Mouse (Mus musculus) frontal cortex, postnatal 36 days (tissue): ENCODE results near the gene Astl.

Experiments
- DNase-seq, 2 experiments: peaks; one replicate each; pipeline ENCODE4 v3.0.0; 2022; ENCODE audit warnings: low spot score in 2 of 2

Gene Astl

DNA sequence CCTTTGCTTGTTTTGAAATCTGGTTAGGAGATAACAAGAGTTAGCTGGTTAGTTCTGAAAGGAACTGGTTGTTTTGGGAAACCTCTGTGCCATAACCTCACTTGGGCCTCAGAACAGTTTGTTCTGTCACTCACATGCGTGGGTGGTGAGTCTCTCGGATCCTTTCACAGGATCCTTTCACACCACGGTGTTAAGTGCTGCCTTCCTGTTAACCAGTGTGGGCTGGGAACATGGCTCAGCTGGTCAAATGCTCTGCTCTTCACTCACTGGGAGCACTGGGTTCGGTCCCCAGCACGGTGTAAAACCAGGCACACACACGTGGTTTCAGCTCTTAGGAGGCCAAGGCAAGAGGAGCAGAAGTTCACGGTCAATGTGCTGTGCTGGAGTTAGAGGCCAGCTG, 14.0 kb upstream of the Astl start:
- DNase-seq = no peak

DNA sequence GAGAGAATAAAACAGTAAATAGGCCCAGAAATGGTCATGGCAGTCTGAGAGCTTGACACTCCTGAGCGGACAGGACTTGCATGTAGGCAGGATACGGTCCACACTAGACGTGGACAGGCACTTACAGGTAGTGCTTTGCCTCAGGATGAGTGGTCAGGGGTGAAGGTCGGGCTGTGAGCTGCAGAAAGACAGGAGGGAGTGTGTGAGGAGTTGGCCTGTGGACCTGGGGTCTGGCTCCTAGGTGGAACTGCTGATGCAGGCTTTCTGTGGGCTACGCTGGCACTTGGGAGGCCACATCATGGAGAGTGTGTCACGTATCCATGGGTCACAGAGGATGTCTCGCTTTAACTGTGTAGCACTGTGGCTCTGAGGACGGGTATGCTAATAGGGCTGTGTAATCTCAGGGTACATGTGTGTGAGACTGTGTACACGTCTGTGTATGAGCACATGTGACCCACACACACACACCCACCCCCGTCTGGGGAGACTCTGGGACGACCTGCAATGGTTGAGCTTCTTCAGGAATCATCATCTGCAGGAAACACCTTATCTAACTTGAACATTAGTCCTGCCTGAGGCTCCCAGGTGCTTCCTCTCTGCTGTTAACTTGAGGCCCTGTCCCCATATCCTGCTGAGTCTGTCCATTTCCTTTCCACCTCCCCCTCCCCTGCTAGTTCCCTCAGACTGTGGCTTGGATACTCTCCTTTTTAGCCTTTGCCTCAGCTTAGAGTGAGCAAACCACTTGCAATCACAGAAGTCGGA, 10.2 kb upstream of the Astl start:
- no peak for DNase-seq

DNA sequence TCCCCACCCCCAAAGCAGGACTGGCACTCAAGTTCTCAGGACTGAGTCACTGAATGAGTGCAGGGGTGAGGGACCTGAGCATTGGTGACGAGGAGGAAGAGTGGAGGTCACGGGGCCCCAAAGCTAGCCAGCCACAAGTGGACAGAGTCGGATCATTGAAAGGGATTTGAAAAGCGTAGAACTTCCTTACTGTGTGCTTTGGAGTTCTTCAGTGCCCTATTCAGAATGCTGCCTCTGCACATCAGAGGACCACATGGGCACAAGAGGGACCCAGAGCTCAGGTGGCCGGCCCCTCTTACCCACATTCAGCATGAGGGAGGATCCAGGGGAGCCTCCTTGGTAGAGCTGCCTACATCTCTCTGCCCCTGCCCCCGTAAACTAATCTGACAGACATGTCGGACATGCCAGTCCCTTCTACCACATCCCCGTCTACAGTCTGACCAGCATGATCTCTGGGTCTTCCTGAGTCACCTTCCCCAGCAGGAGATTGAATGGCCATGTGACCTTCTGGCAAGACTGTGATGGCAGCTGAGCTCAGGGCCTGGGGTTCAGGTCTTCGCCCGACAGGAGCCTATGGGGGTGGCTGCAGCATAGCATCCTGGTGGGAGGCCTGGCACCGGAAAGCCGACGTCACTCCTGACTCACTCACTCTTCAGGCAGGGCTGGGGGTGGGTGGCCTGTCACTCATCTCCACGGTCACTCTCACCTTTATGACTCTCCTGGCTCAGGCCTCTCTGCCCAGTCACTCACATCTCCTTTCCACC, 5.5 kb upstream of the Astl start:
- DNase-seq = no peak

DNA sequence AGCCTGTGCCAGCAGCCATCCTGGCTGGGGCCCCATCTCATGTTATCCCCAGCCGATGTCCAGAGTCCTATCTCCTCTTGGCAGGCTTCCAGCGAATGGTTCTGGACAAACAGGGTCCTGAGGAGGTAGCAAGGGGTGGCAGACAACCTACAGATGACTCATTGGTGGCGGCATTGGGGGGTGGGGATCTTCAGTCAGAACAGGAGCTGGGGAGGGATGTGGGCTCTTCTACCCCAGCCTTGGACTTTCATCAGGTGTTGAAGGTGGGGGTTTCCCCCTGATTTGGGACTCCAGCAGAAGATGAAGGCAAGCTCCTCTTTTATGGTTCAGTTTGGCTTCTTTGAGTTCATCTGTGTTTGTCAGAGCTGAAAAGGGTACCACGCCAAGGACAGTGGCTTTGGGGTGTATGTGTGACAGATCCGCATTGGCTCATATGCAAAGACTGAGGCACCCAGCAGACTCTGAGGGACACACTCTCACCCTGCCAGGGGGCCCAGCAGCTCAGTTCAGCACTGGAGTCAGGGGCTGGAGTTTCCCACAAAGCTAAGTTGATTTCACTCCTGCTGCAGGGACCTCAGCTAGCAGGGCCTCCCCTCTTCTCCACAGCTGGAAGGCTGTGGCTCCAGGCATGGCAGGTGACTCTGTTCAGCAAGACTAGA, 4.4 kb upstream of the Astl start:
- DNase-seq = no peak

DNA sequence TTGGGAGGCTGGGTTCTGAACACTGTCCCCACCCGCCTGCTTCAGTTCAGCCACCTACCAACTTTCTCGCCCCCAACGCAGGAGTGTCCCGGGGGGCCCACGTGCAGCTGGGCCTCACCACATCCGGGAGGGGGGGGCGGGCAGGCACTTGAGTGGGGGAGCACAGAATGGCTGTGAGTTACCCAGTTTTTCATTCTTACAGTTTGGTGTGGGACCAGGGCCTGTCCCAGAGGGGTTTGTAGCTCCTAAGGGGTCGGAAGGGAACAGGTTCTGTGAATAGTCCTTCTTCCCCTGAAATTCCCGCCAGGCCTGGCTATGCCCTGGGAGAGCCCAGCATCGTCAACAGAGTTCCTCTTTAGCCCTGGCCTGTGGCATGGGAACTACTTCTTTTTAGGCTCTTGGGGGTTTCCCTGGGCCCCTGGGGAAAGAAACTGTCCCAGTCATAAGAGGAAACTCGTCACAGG, 3.3 kb upstream of the Astl start:
- no peak for DNase-seq

DNA sequence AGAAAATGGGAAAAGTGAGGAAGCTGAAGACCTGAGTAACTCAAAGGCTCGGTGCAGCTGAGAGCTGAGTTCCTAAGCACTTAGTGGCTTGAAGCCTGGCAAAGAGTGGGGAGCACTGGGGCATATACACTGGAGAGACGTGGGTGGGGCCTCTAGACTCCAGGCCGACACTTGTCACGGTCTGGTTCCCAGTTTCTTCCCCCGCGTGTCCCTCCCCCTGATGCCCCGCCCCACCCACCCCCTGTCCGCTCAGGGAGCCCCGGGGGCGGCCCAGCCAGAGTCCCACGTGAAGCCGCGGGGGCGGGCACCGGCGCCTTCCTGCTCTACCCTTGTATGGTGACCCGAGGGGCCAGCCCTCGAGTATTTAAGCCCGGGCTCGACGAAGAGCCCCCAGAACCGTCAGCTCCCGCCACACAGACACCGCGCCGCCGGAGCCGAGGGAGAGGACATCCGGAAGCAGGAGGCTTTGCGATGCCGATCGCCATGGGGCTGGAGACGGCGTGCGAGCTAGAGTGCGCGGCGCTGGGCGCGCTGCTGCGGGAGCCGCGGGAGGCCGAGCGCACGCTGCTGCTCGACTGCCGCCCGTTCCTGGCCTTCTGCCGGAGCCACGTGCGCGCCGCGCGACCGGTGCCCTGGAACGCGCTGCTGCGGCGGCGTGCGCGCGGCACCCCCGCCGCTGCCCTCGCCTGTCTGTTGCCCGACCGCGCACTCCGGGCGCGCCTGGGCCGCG, 2.5 kb upstream of the Astl start, which contains the start of gene Dusp2:
Gene Dusp2, plus strand, starts transcription at position 393 of the 730 bp plus-strand sequence.
- DNase-seq = peak; percentile 65 to 66

DNA sequence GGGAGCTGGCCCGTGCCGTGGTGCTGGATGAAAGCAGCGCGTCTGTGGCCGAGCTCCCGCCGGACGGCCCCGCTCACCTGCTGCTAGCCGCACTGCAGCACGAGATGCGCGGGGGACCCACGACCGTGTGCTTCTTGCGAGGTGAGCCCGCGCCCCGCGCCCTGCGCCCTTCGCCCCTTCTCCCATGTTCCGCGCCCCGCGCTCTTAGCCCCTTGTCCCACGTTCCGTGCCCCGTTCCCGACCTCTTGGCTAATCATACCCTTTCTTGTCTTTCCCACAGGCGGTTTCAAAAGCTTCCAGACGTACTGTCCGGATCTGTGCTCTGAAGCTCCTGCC, 2.0 kb upstream of the Astl start:
- no peak for DNase-seq

DNA sequence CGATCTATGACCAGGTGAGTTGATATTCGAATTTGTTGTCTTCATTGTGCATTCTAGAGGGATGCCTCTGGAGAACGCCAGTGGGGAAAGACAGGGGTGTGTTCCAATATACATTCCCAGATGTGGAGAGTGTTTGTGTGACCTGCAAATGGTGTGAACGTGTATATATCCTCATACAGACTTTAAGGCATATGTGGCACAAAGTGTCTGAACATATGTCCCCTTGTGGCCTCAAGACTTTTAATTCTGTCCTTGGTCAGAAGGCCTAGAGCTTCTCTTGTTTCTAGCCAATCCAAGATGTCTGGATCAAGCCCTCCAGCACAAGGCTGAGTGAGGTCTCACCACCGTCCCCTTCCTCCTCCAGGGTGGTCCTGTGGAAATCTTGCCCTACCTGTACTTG, 1.6 kb upstream of the Astl start:
- DNase-seq = peak in 1 of 2 experiments; percentile 1

DNA sequence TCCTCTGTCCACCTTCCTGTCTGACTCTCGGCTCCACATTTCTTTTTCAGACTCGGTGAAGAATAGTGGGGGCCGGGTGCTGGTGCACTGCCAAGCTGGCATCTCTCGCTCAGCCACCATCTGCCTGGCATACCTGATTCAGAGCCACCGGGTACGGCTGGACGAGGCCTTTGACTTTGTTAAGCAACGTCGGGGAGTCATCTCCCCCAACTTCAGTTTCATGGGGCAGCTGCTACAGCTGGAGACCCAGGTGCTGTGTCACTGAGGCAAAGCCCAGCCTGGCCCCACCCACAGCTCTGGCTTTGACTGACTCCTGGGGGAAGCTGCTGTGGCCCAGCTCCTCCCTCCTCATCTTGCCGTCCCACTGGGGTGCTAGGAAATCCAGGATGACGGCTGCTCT, 908 bp upstream of the Astl start:
- DNase-seq = peak in 1 of 2 experiments; percentile 24

DNA sequence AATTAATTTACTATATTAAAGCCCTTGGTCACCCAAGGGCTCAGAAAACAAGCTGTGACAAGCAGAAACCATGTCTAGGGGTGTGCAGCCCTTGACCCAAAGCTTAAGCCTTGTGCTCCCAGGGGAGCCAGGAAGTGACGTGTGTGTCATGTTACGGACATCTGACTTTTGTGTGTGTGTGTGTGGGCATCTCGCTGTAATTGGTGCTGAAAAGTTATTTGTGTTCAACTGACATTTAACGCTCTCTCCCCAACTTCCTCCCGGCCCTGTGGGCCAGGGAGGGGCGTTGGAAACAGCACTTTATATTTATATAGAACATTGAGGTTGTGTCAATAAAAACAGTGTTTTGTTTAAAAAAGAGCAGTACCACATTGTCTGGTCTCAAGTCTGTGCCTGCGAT, 427 bp upstream of the Astl start:
- no peak for DNase-seq

DNA sequence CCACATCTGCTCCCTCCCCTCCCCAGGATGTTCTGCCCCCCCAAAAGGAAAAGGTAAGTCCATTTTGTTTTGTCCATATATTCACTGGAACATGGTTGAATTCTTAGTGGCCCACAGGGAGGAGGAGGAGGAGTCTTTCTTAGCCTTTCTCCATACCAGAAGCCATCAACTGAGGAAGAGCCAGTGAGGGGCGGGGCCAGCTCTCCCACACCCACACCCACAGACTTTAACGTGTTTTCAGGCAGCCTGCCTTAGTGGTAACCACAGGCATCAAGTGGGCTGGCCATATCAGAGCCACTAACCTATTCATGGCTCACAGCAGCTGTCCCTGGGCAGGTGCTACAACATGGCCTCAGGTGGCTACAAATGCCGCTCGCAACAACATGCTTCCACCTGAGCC, 394 bp downstream of the Astl start:
- DNase-seq = no peak

DNA sequence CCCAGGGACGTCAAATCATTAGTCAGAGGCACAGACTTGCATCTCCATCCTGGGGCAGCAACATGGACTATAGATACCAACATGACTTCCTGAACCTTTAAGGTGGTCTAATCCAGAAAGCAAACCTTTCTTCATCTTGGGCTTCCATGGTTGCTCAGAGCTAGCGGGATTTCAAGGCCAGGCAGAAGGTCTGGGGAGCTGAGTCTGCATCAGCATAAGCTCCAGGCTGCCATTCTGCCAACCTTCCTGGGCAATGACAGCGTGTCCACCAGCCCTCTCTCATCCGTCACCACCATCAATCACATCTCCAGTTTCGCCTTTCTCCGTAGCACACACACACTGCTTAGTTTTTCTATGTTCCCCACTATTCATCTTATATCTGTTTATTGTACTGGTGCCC, 823 bp downstream of the Astl start:
- no peak for DNase-seq

DNA sequence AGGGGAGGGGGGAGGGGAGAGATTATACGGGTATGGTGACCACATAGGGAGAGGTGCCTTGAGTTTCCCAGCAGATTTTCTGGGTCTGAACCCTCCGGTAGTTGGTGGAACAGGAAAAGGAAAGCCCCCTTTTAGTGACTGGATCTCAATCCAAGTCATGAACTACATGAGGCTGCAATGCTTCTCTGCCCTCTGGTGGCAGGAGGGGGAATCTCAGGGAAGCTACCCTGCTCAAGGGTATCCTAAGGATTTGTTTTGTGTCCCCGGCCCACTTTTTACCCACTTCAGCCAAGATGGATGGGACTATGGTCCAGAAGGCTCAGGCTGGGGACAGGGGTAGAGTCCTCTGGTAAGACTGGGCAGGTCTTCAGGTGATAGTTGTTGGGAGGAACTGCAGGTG, 2.7 kb downstream of the Astl start:
- peak in 1 of 2 experiments; percentile 65 for DNase-seq

DNA sequence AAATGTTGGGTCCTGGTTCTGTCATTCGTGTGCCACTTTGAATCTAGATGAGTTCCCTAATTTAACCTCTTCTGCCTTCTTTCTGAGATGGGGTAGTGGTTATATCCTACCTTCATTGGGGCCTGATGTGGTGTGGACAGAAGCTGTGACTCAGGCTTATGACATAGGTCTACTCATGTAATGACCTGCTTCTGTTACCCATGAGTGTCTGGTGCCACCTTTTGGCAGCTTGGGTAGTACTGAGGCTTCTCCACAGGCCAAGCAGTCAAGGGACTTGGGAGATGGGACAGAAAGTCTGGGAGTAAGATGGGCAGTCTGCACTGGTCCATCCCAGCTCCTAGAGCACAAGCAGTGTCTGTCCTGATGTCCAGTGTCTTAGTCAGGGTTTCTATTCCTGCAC, 7.9 kb downstream of the Astl start:
- no peak for DNase-seq

DNA sequence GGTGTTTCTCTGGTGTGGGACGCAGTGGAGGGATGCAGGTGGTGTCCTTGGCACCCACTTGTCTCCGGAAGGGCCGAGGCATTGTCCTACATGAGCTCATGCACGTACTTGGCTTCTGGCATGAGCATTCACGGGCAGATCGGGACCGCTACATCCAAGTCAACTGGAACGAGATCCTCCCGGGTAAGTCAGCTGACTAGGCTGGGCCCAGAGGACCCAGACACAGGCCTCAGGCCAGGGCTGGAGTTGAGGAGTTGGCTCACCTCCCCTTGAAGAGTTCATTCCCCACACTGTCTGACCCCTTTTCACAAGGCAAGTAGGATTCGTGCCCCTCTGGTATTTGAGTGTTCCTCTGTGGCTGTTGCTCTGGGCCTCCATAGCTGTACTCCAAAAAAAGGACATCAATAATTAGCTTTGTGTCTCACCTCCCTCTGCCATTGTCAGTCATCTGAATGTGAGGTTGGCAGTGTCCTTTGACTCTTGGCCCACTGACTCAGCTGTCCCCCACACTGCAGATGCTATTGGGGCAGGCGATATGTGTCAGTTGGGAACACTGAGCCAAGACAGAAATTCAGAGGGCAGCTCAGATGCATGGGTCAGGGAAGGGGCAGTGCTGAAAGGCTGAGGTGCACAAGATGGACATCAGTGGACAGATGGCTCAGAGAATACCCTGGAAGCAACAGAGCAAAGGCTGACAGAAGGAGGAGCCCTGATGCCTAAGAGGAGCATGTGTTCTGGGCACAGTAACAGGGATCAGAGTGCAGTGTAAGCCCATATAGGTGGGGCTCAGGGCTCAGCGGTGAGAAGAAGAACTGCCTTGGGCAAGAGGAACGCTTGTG, 8.9 kb downstream of the Astl start:
- no peak for DNase-seq

DNA sequence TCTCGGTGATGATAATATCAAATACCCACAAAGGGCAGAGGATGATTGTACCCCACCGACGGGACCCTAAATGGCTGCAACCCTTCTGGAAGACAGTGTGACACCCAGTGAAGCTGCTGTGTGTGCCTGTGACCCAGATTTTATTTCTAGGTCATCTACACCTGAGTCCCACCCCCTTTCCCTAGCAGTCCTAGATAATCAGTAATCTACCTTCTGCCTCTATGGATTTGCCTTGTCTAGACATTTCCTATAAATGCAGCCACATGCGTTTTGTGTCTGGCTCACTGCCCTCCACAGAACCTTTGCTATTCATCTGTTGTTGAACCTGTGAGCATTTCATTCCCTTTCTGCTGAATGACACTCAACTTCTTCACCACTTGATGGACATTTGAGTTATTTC, 15.4 kb downstream of the Astl start:
- DNase-seq = no peak

DNA sequence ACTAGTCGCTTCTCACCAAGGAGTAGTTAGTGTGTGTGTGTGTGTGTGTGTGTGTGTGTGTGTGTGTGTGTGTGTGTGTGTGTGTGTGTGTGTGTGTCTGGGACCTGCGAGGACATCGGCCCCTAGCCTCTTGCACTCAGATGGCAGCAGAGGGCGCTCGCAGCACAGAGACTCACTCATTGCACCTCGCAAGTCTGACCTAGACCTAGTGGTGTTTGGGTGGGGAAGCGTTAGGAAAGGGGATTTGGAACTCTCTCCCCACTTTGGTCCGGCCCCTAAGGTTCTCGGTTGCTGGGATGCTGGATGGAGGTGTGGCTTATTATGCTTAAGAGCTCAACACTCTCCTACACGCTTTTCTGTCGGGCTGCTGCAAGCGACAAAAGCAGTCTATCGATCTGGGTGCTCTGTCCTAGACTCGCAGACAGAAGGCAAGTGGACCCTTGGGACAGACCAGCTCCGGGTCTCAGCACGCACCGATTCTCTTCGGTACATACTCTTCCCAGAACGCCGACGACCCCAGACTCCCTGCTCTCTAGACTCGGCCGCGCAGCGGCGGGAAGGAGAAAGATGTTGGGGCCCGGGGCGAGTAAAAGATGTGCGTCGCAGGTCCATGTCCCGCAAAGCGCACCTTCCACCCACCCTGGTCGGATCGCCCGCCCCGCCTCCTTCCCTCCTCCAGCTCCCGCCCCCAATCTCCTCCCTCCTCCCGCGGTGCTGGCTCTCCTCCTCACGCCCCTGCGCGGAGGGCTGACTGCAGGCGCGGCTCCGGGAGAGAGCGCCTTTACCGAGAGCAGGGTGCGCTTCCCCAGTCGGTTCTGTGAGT, 24.2 kb downstream of the Astl start, which contains the start of gene Adra2b:
Gene Adra2b, plus strand, starts transcription at position 750 of the 823 bp plus-strand sequence.
- DNase-seq = peak; percentile 81 to 84

DNA sequence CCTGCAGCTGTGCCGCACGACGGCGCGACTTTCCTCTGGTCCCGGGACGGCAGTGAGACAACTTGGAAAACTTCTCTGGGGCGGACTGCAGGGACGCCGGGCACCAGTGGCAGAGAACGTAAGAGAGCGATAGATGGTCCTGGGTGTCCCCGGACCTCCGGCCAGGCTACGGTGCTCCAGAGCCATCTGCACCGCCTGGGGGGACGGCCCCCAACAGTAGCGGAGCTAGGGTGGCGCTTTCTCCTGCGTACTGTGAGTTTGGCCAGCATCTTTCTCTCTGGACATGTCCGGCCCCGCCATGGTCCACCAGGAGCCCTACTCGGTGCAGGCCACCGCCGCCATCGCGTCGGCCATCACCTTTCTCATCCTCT, 24.8 kb downstream of the Astl start:
- no peak for DNase-seq

DNA sequence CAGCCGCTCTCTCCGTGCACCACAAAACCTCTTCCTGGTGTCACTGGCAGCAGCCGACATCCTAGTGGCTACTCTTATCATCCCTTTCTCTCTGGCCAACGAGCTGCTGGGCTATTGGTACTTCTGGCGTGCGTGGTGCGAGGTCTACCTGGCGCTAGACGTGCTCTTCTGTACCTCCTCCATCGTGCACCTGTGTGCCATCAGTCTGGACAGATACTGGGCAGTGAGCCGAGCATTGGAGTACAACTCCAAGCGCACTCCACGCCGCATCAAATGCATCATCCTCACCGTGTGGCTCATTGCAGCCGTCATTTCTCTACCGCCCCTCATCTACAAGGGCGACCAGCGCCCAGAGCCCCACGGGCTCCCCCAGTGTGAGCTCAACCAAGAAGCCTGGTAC, 25.3 kb downstream of the Astl start:
- DNase-seq = no peak

DNA sequence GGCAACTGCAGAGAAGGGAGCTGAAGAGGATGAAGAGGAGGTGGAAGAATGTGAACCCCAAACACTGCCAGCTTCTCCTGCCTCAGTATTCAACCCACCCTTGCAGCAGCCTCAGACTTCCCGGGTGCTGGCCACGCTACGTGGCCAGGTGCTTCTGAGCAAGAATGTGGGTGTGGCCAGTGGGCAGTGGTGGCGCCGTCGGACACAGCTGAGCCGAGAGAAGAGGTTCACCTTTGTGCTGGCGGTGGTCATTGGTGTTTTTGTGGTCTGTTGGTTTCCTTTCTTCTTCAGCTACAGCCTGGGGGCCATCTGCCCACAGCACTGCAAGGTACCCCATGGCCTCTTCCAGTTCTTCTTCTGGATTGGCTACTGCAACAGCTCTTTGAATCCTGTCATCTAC, 26.0 kb downstream of the Astl start:
- DNase-seq = no peak
